Mouse (Mus musculus): ENCODE results near the gene Fbxo46.

Fbxo46 gene

GRCm38 (mm10) chr7:19086042-19086441 lies 33.6 kb upstream of the Fbxo46 start:
- no peaks in the 10 kb centered on the region for H3K9me3 ChIP-seq (ENCODE audit: low read length)
- TF ChIP-seq CTCF (conservative IDR thresholded peaks at IDR 0.05; ENCODE audit: low read length) (no peak), POU5F1 (IDR thresholded peaks at IDR 0.05; ENCODE audit: borderline replicate concordance, low read length) (no peak), NANOG (IDR thresholded peaks at IDR 0.05; ENCODE audit: borderline replicate concordance, low read length) (no peak)
- peaks cover 6% of the 10 kb centered on the region for H3K27me3 ChIP-seq (ENCODE audit: insufficient read depth, low read length)
- H3K4me3 ChIP-seq (replicated peaks; ENCODE audit: low read length) = peak overlapping the region; percentile 48
- peaks cover 66% of the 10 kb centered on the region for H3K36me3 ChIP-seq (ENCODE audit: insufficient read depth, low read length)
- peaks cover 89% of the 10 kb centered on the region for H3K4me1 ChIP-seq (replicated peaks; ENCODE audit: low read depth, low read length)

GRCm38 (mm10) chr7:19086760-19087159 lies 32.9 kb upstream of the Fbxo46 start:
- H3K9me3 ChIP-seq (ENCODE audit: low read length) = no peaks in the 10 kb centered on the region
- no peak for TF ChIP-seq NANOG (IDR thresholded peaks at IDR 0.05; ENCODE audit: borderline replicate concordance, low read length)
- no peak for TF ChIP-seq POU5F1 (IDR thresholded peaks at IDR 0.05; ENCODE audit: borderline replicate concordance, low read length)
- peaks cover 14% of the 10 kb centered on the region for H3K27me3 ChIP-seq (ENCODE audit: insufficient read depth, low read length)
- H3K4me1 ChIP-seq (replicated peaks; ENCODE audit: low read depth, low read length) = peaks cover 89% of the 10 kb centered on the region
- H3K36me3 ChIP-seq (ENCODE audit: insufficient read depth, low read length) = peaks cover 66% of the 10 kb centered on the region
- peak overlapping the region; percentile 63 for H3K4me3 ChIP-seq (replicated peaks; ENCODE audit: low read length)

DNA sequence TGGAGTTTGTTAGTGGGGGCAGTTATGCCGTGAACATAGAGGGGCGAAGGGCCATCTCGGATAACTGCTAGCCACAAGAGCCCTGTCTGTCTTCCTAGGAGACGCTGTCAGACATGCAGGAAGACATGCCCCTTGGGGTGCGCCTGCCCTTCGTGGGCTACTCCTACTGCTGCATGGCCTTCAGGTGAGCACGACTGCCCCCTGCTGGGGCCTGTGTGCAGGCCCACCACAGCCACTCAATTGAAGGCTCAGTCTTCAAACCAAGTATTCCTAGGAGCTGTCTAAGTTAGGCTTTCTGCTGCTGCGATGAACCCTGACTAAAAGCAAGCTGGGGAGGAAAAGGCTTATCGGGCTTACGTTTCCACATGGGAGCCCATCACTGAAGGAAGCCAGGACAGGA lies 30.8 kb upstream of the Fbxo46 start:
- Histone ChIP-seq H3K27me3 (ENCODE audit: insufficient read depth, low read length) (peaks cover 22% of the 10 kb centered on the region), H3K36me3 (ENCODE audit: insufficient read depth, low read length) (peaks cover 56% of the 10 kb centered on the region), H3K4me1 (replicated peaks; ENCODE audit: low read depth, low read length) (peaks cover 88% of the 10 kb centered on the region), H3K9me3 (ENCODE audit: low read length) (no peaks in the 10 kb centered on the region), H3K4me3 (replicated peaks; ENCODE audit: low read length) (no peak overlapping the region)
- peak; percentile 86 for TF ChIP-seq CTCF (conservative IDR thresholded peaks at IDR 0.05; ENCODE audit: low read length)
- no peak for TF ChIP-seq NANOG (IDR thresholded peaks at IDR 0.05; ENCODE audit: borderline replicate concordance, low read length)
- no peak for TF ChIP-seq POU5F1 (IDR thresholded peaks at IDR 0.05; ENCODE audit: borderline replicate concordance, low read length)

DNA sequence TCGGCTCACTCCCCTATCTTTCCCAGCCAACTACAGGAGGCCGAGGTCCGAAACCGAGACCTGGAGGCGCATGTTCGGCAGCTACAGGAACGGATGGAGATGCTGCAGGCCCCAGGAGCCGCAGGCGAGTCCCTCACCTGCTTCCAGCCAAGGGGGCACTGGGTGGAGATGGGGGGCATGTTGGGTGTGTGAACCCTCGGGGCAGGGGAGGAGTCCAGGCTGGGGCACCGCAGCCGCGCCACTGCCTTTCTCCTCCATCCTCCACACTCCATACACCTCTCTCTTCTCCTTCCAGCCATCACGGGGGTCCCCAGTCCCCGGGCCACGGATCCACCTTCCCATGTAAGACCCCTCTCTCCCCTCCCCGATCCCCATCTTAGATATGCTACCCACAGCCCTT lies 27.7 kb upstream of the Fbxo46 start:
- H3K4me3 ChIP-seq (replicated peaks; ENCODE audit: low read length) = peak overlapping the region; percentile 83
- peaks cover 50% of the 10 kb centered on the region for H3K36me3 ChIP-seq (ENCODE audit: insufficient read depth, low read length)
- H3K9me3 ChIP-seq (ENCODE audit: low read length) = no peaks in the 10 kb centered on the region
- H3K4me1 ChIP-seq (replicated peaks; ENCODE audit: low read depth, low read length) = peaks cover 78% of the 10 kb centered on the region
- TF ChIP-seq POU5F1 (IDR thresholded peaks at IDR 0.05; ENCODE audit: borderline replicate concordance, low read length) (no peak), CTCF (conservative IDR thresholded peaks at IDR 0.05; ENCODE audit: low read length) (no peak), NANOG (IDR thresholded peaks at IDR 0.05; ENCODE audit: borderline replicate concordance, low read length) (no peak)
- H3K27me3 ChIP-seq (ENCODE audit: insufficient read depth, low read length) = peaks cover 44% of the 10 kb centered on the region

GRCm38 (mm10) chr7:19092381-19093173 lies 27.1 kb upstream of the Fbxo46 start:
- Histone ChIP-seq H3K27me3 (ENCODE audit: insufficient read depth, low read length) (peaks cover 51% of the 10 kb centered on the region), H3K9me3 (ENCODE audit: low read length) (no peaks in the 10 kb centered on the region), H3K4me3 (replicated peaks; ENCODE audit: low read length) (peak overlapping the region; percentile 83), H3K36me3 (ENCODE audit: insufficient read depth, low read length) (peaks cover 44% of the 10 kb centered on the region), H3K4me1 (replicated peaks; ENCODE audit: low read depth, low read length) (peaks cover 76% of the 10 kb centered on the region)
- TF ChIP-seq NANOG (IDR thresholded peaks at IDR 0.05; ENCODE audit: borderline replicate concordance, low read length) (no peak), CTCF (conservative IDR thresholded peaks at IDR 0.05; ENCODE audit: low read length) (no peak), POU5F1 (IDR thresholded peaks at IDR 0.05; ENCODE audit: borderline replicate concordance, low read length) (no peak)

DNA sequence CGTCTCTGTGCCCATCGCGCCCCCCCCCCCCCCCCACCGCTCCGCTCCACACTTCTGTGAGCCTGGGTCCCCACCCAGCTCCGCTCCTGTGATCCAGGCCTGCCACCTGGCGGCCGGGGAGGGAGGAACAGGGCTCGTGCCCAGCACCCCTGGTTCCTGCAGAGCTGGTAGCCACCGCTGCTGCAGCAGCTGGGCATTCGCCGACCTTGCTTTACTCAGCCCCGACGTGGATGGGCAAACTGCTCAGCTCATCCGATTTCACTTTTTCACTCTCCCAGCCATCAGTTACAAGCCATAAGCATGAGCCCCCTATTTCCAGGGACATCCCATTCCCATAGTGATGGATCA lies 26.5 kb upstream of the Fbxo46 start:
- TF ChIP-seq NANOG (IDR thresholded peaks at IDR 0.05; ENCODE audit: borderline replicate concordance, low read length) (no peak), POU5F1 (IDR thresholded peaks at IDR 0.05; ENCODE audit: borderline replicate concordance, low read length) (no peak), CTCF (conservative IDR thresholded peaks at IDR 0.05; ENCODE audit: low read length) (peak; percentile 47)

DNA sequence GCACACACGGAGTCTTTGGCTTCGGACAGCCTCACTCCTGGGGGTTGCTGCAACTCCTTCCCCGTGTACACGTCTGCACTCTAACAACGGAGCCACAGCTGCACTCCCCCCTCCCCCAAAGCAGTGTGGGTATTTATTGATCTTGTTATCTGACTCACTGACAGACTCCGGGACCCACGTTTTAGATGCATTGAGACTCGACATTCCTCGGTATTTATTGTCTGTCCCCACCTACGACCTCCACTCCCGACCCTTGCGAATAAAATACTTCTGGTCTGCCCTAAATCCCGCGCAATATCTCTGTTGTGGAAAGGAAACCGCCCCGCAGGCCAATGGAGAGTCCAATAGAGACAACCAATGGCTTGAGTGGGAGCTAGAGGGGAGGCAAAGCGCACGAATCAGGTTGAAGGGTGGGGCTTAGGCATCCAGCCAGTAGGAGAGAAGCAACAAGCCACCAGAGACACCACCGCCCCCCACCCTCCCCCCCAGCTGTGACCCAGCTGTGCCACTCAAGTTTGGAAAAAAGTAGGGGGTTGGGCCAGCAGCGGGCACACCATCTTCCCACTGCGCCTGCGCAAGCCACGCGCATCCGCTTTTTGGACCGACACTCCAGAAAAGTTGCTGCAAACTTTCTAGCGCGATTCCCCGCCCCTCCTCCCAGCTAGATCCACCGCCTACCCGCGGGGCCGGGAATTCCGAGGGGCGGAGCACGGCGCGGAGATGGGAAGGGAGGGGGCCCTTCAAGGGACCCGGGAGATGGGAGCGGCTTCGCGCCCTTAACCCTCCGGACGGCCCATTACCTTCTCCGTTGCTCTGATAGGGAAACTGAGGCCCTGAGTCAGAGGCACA lies 25.9 kb upstream of the Fbxo46 start:
- Histone ChIP-seq H3K4me3 (replicated peaks; ENCODE audit: low read length) (peak overlapping the region; percentile 83), H3K9me3 (ENCODE audit: low read length) (no peaks in the 10 kb centered on the region), H3K27me3 (ENCODE audit: insufficient read depth, low read length) (peaks cover 61% of the 10 kb centered on the region), H3K36me3 (ENCODE audit: insufficient read depth, low read length) (peaks cover 33% of the 10 kb centered on the region), H3K4me1 (replicated peaks; ENCODE audit: low read depth, low read length) (peaks cover 66% of the 10 kb centered on the region)
- TF ChIP-seq CTCF (conservative IDR thresholded peaks at IDR 0.05; ENCODE audit: low read length) (no peak), POU5F1 (IDR thresholded peaks at IDR 0.05; ENCODE audit: borderline replicate concordance, low read length) (no peak), NANOG (IDR thresholded peaks at IDR 0.05; ENCODE audit: borderline replicate concordance, low read length) (no peak)

More for the DNA sequence above, 26.5 kb upstream of the Fbxo46 start:
- H3K4me1 ChIP-seq (replicated peaks; ENCODE audit: low read depth, low read length) = peaks cover 70% of the 10 kb centered on the region
- peaks cover 39% of the 10 kb centered on the region for H3K36me3 ChIP-seq (ENCODE audit: insufficient read depth, low read length)
- no peaks in the 10 kb centered on the region for H3K9me3 ChIP-seq (ENCODE audit: low read length)
- H3K4me3 ChIP-seq (replicated peaks; ENCODE audit: low read length) = peak overlapping the region; percentile 83
- H3K27me3 ChIP-seq (ENCODE audit: insufficient read depth, low read length) = peaks cover 57% of the 10 kb centered on the region

- Histone ChIP-seq H3K4me1 (replicated peaks; ENCODE audit: low read depth, low read length) (peaks cover 67% of the 10 kb centered on the region), H3K4me3 (replicated peaks; ENCODE audit: low read length) (peak within 1 kb of the TSS; percentile 83), H3K36me3 (ENCODE audit: insufficient read depth, low read length) (peaks cover 28% of the 10 kb centered on the region), H3K9me3 (ENCODE audit: low read length) (no peaks in the 10 kb centered on the region), H3K27me3 (ENCODE audit: insufficient read depth, low read length) (peaks cover 67% of the 10 kb centered on the region)
- no peak for TF ChIP-seq CTCF (conservative IDR thresholded peaks at IDR 0.05; ENCODE audit: low read length)
- TF ChIP-seq POU5F1 (IDR thresholded peaks at IDR 0.05; ENCODE audit: borderline replicate concordance, low read length) = no peak
- TF ChIP-seq NANOG (IDR thresholded peaks at IDR 0.05; ENCODE audit: borderline replicate concordance, low read length) = no peak
Measured at GRCm38 (mm10) chr7:19094471-19094825, 25.2 kb upstream of the Fbxo46 start, which contains the start of gene Six5. Six5 (plus strand) TSS chr7:19094594.
